Mouse (Mus musculus): ENCODE measurements around the gene D17Wsu92e. TPM values are rescaled to one million over a fixed set of nuclear protein-coding genes. Genes with fewer than 3 reads are reported as not detected.

The D17Wsu92e gene
- polyA plus RNA-seq, 1 experiment from 2014 or later, result 27.4 TPM

DNA sequence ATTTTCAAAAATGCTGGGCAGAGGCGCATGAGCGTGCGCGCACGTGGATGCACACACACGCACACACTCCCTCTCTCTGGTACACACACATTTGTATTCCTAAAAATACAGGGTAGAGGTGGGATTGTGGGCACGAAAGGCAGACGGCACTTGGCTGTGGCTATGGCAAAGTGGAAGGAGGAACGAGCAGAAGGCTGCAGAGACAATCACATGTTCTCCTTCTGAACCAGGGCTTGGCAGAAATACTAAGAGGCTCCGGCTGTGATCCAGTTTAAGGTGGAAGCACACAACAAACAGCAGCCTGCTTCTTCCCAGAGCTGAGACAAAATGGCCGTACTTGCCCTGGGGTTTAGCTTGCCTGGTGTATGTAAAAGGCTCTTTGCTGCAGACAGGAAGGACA lies 57.6 kb downstream of the D17Wsu92e start:
- Histone ChIP-seq H3K4me1 (replicated peaks; ENCODE audit: control insufficient read depth, insufficient read depth, low read length) (no peaks in the 10 kb centered on the region), H3K36me3 (ENCODE audit: control insufficient read depth, insufficient read depth) (peaks cover 45% of the 10 kb centered on the region), H3K4me3 (ENCODE audit: low read depth, low read length) (no peak overlapping the region), H3K9me3 (ENCODE audit: control insufficient read depth) (no peaks in the 10 kb centered on the region; the same call in 1 of the 2 replicates), H3K27me3 (replicated peaks; ENCODE audit: control insufficient read depth, insufficient read depth, low read length) (no peaks in the 10 kb centered on the region), H3K27ac (ENCODE audit: low read depth, low read length) (no peak overlapping the region), H3K9ac (ENCODE audit: low read depth, low read length) (no peak overlapping the region), H3K4me2 (replicated peaks; ENCODE audit: low read depth) (no peak overlapping the region)
- TF ChIP-seq CTCF (IDR thresholded peaks at IDR 0.05; ENCODE audit: low read depth), result no peak
- no peak for ATAC-seq
- WGBS, result 92% methylated on average over 11 of the region's 11 CpGs

- 36% methylated on average over 9 of the region's 9 CpGs for WGBS
- no peaks in the 10 kb centered on the region for H3K27me3 ChIP-seq (replicated peaks; ENCODE audit: control insufficient read depth, insufficient read depth, low read length)
- H3K4me2 ChIP-seq (replicated peaks; ENCODE audit: low read depth), result no peak overlapping the region
- H3K36me3 ChIP-seq (ENCODE audit: control insufficient read depth, insufficient read depth), result peaks cover 35% of the 10 kb centered on the region
- no peaks in the 10 kb centered on the region for H3K4me1 ChIP-seq (replicated peaks; ENCODE audit: control insufficient read depth, insufficient read depth, low read length)
- no peak overlapping the region for H3K27ac ChIP-seq (ENCODE audit: low read depth, low read length)
- peak; percentile 98 for TF ChIP-seq CTCF (IDR thresholded peaks at IDR 0.05; ENCODE audit: low read depth)
- H3K9me3 ChIP-seq (ENCODE audit: control insufficient read depth), result no peaks in the 10 kb centered on the region; the same call in 1 of the 2 replicates
- peak; percentile 72 for ATAC-seq
- H3K4me3 ChIP-seq (ENCODE audit: low read depth, low read length), result no peak overlapping the region
- no peak overlapping the region for H3K9ac ChIP-seq (ENCODE audit: low read depth, low read length)
These were observed 58.7 kb downstream of the D17Wsu92e start for GRCm38 (mm10) chr17:27761639-27762336.

DNA sequence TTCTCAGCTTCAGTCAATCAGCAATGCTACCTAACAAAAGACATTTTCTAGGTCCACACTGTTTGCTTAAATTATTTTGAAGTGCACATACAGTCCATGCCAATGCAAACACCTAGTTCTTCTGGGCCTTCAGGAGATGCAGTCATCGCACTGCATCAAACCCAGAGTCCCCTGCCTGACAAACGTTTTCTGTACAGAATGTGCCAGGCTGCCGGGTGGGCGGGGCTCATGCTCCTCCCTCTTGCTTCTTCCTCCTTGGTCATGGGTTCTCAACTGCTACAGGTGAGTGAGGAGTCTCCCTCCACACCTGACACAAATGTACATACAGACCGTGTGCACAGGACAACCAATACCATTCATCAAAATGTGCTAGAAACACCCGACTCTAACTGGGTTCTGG lies 60.3 kb downstream of the D17Wsu92e start:
- WGBS, result 56% methylated on average over 6 of the region's 6 CpGs
- H3K4me2 ChIP-seq (replicated peaks; ENCODE audit: low read depth), result no peak overlapping the region

DNA sequence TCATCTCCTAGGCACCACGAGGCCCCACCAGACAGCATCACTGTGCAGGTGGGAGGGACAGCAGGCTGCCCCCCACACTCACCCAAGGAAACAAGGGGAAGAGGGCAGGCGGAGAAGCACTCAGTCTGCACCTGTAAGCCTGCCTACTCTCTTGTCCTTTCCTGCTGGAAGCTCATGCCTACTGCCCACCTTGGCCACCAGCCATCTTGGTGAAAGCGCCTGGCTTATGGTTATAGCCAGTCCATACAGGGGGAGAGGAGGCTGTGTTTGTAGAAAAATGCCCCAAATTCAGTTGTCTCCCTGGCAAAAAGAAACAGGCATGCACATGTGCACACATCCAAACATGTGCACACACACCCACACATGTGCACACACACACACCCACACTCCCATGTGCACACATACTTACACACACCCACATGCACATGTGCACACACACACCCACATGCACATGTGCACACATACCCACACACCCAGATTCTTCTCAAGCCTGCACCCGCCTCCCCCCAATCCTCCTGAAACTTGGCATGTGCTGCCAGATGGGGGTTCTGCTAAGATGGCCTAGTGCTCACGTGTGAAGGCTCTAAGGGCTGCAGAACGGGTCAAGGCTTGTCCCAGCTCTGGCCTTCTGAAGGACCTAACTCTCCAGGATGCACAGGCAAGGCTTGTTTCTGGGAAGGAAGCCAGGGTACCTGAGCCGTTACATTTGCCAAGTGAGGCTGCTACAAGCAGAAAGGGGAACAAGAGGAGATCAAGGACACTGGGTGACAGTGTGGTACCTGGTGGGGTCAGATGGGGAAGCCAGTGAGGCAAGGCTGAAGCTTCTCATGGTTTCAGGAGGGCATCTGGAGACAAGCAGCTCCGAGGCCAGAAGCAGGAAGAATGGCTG lies 68.9 kb downstream of the D17Wsu92e start:
- no peak overlapping the region for H3K9ac ChIP-seq (ENCODE audit: low read depth, low read length)
- peaks cover 25% of the 10 kb centered on the region for H3K36me3 ChIP-seq (ENCODE audit: control insufficient read depth, insufficient read depth)
- TF ChIP-seq CTCF (IDR thresholded peaks at IDR 0.05; ENCODE audit: low read depth), result no peak
- no peaks in the 10 kb centered on the region for H3K4me1 ChIP-seq (replicated peaks; ENCODE audit: control insufficient read depth, insufficient read depth, low read length)
- 87% methylated on average over 8 of the region's 8 CpGs for WGBS
- no peaks in the 10 kb centered on the region for H3K9me3 ChIP-seq (ENCODE audit: control insufficient read depth)
- H3K4me3 ChIP-seq (ENCODE audit: low read depth, low read length), result no peak overlapping the region
- H3K4me2 ChIP-seq (replicated peaks; ENCODE audit: low read depth), result no peak overlapping the region
- H3K27ac ChIP-seq (ENCODE audit: low read depth, low read length), result no peak overlapping the region
- H3K27me3 ChIP-seq (replicated peaks; ENCODE audit: control insufficient read depth, insufficient read depth, low read length), result no peaks in the 10 kb centered on the region
- ATAC-seq, result no peak

More for the DNA sequence above, 60.3 kb downstream of the D17Wsu92e start:
- no peaks in the 10 kb centered on the region; the same call in 1 of the 2 replicates for H3K9me3 ChIP-seq (ENCODE audit: control insufficient read depth)
- no peaks in the 10 kb centered on the region for H3K27me3 ChIP-seq (replicated peaks; ENCODE audit: control insufficient read depth, insufficient read depth, low read length)
- no peak overlapping the region for H3K4me3 ChIP-seq (ENCODE audit: low read depth, low read length)
- peak; percentile 34; the same call in 1 of the 2 replicates for ATAC-seq
- no peak for TF ChIP-seq CTCF (IDR thresholded peaks at IDR 0.05; ENCODE audit: low read depth)
- H3K27ac ChIP-seq (ENCODE audit: low read depth, low read length), result no peak overlapping the region
- peaks cover 24% of the 10 kb centered on the region for H3K36me3 ChIP-seq (ENCODE audit: control insufficient read depth, insufficient read depth)
- H3K9ac ChIP-seq (ENCODE audit: low read depth, low read length), result 0 out of 2 replicates have a peak overlapping the region, but pooled peaks have one; percentile 17
- no peaks in the 10 kb centered on the region for H3K4me1 ChIP-seq (replicated peaks; ENCODE audit: control insufficient read depth, insufficient read depth, low read length)

DNA sequence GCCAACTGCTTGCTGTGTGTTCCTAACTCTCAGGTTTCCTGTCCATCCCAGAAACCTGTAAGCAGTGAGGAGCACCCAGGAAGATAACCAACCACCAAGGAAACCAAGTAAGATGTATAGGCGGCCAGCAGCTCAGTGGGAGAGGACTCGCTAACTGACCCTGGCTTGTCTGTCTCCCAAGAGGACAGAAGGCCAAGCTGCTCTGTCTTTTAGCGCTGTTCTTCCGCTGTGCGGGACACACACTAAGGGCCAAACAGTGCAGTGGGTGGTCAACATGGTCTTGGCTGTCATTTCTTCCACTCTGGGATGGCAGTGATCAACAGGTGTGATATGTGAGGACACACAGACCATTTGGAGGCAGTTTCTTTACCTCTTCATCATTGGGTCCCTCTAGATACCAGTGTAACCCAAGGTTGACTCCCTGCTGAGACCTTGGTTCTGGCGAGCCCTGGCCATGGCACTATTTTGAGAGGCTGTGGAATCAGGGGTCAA lies 70.0 kb downstream of the D17Wsu92e start:
- no peak overlapping the region for H3K9ac ChIP-seq (ENCODE audit: low read depth, low read length)
- ATAC-seq, result no peak

DNA sequence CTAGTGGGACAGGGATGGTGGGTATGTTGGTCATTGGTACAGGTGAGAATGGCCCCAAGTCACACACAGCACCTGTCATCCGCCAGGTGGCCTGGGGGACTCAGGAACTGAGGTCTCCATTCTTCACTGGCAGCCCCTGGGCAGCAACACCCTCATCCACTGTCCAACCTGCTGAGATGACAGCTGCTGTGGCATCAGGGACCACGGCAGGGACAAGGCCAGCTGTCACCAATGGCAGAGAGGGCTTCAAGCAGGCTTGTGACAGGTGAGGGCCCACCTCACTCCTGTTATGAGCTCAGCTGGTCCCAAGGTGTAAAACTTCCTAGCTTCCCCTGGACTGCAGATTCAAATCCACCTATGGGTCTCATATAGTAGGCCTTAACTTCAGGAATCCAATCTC lies 72.3 kb downstream of the D17Wsu92e start:
- Histone ChIP-seq H3K36me3 (ENCODE audit: control insufficient read depth, insufficient read depth) (peaks cover 16% of the 10 kb centered on the region), H3K4me3 (ENCODE audit: low read depth, low read length) (no peak overlapping the region), H3K4me1 (replicated peaks; ENCODE audit: control insufficient read depth, insufficient read depth, low read length) (no peaks in the 10 kb centered on the region), H3K4me2 (replicated peaks; ENCODE audit: low read depth) (no peak overlapping the region), H3K9me3 (ENCODE audit: control insufficient read depth) (no peaks in the 10 kb centered on the region), H3K27me3 (replicated peaks; ENCODE audit: control insufficient read depth, insufficient read depth, low read length) (no peaks in the 10 kb centered on the region), H3K27ac (ENCODE audit: low read depth, low read length) (no peak overlapping the region), H3K9ac (ENCODE audit: low read depth, low read length) (no peak overlapping the region)
- ATAC-seq, result no peak
- TF ChIP-seq CTCF (IDR thresholded peaks at IDR 0.05; ENCODE audit: low read depth), result no peak
- 93% methylated on average over 2 of the region's 2 CpGs for WGBS

More for the DNA sequence above, 70.0 kb downstream of the D17Wsu92e start:
- H3K4me1 ChIP-seq (replicated peaks; ENCODE audit: control insufficient read depth, insufficient read depth, low read length), result no peaks in the 10 kb centered on the region
- H3K36me3 ChIP-seq (ENCODE audit: control insufficient read depth, insufficient read depth), result peaks cover 23% of the 10 kb centered on the region
- H3K4me3 ChIP-seq (ENCODE audit: low read depth, low read length), result no peak overlapping the region
- H3K27me3 ChIP-seq (replicated peaks; ENCODE audit: control insufficient read depth, insufficient read depth, low read length), result no peaks in the 10 kb centered on the region
- no peak for TF ChIP-seq CTCF (IDR thresholded peaks at IDR 0.05; ENCODE audit: low read depth)
- H3K9me3 ChIP-seq (ENCODE audit: control insufficient read depth), result no peaks in the 10 kb centered on the region
- WGBS, result 88% methylated on average over 6 of the region's 6 CpGs
- H3K27ac ChIP-seq (ENCODE audit: low read depth, low read length), result no peak overlapping the region
- no peak overlapping the region for H3K4me2 ChIP-seq (replicated peaks; ENCODE audit: low read depth)
